Mouse (Mus musculus) lung, embryonic 15.5 days (tissue): ENCODE measurements around the gene Galp. TPM values are rescaled to one million over a fixed set of nuclear protein-coding genes. Genes with fewer than 3 reads are reported as not detected.
"Not testable (repeated sequence)": the region's sequence is repeated elsewhere in the genome, so short reads cannot be mapped to it uniquely, and the experiment has no call there.

Source experiments
- ATAC-seq: fragments of 200-750 bp; cut with Nextera tagmentation; 2 replicates; pipeline ENCODE4 v1.8.0; 2017; ENCODE audit warnings: moderate number of reproducible peaks, borderline replicate concordance; ENCODE audit not compliant: low FRiP score, low TSS enrichment; ENCODE audit errors: extremely low read depth
- H3K27ac ChIP-seq: fragments of 300-500 bp; sonication (generic); 2 replicates; pipeline ENCODE4 v1.5.1; 2015; ENCODE audit warnings: moderate library complexity, mild to moderate bottlenecking, inconsistent platforms
- H3K27me3 ChIP-seq: fragments of 300-500 bp; sonication (generic); 2 replicates; pipeline ENCODE4 v1.6.1; 2015; ENCODE audit warnings: inconsistent platforms
- H3K36me3 ChIP-seq: fragments of 300-500 bp; sonication (generic); 2 replicates; pipeline ENCODE4 v1.6.1; 2015; ENCODE audit warnings: inconsistent platforms
- H3K4me1 ChIP-seq: fragments of 300-500 bp; sonication (generic); 2 replicates; pipeline ENCODE4 v1.6.1; 2015; ENCODE audit warnings: inconsistent platforms
- H3K4me2 ChIP-seq: fragments of 300-500 bp; sonication (generic); 2 replicates; pipeline ENCODE4 v1.6.1; 2015; ENCODE audit warnings: inconsistent platforms, mild to moderate bottlenecking, moderate library complexity
- H3K4me3 ChIP-seq: fragments of 300-500 bp; sonication (generic); 2 replicates; pipeline ENCODE4 v1.5.1; 2015; ENCODE audit warnings: mild to moderate bottlenecking, inconsistent platforms
- H3K9ac ChIP-seq: fragments of 300-500 bp; sonication (generic); 2 replicates; pipeline ENCODE4 v1.6.1; 2015; ENCODE audit warnings: inconsistent platforms
- H3K9me3 ChIP-seq: fragments of 300-500 bp; sonication (generic); 2 replicates; pipeline ENCODE4 v1.6.1; 2016; ENCODE audit warnings: inconsistent platforms
- WGBS: fragments of 180-500 bp; shearing (Covaris S2); methylation state at CpG from one replicate; pipeline ENCODE4 v1.1.7; 2015; 5-methylcytosine and 5-hydroxymethylcytosine counted together
- polyA plus RNA-seq: library from polyadenylated mRNA; unstranded; fragments of >200 nt; fragmentation: Nextera tagmentation; extraction: Ambion mirVana; gene quantifications from 2 replicates; pipeline ENCODE4 v1.2.1, GENCODE M21; 2015

The Galp gene
- polyA plus RNA-seq, 1 experiment from 2014 or later = not detected

DNA sequence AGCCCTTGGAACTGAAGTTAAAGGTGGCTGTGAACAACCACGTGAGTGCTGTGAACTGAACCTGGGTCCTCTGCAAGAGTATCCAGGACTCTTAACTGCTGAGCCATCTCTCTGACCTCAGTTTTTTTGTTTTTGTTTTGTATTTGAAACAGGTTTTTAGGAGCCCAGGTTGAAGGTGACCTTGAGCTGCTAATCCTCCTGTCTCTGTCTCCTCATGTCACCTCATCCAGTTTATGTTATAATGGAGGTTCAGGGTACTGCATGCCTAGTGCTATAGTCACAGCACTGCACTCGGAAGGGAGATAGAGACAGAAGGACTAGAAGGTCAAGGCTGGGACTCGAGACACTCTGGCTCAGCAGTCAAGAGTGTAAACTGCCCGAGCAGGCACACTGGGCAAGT, 34.7 kb upstream of the Galp start:
- H3K4me2 ChIP-seq = no peak overlapping the region
- H3K9me3 ChIP-seq = no peaks in the 10 kb centered on the region
- WGBS = 66% methylated on average over 4 of the region's 4 CpGs
- H3K4me1 ChIP-seq = peaks cover 3% of the 10 kb centered on the region; the same call in 1 of the 2 replicates
- no peak for ATAC-seq
- H3K27ac ChIP-seq = no peak overlapping the region
- H3K9ac ChIP-seq = no peak overlapping the region
- no peak overlapping the region for H3K4me3 ChIP-seq
- no peaks in the 10 kb centered on the region for H3K36me3 ChIP-seq
- H3K27me3 ChIP-seq = no peaks in the 10 kb centered on the region

DNA sequence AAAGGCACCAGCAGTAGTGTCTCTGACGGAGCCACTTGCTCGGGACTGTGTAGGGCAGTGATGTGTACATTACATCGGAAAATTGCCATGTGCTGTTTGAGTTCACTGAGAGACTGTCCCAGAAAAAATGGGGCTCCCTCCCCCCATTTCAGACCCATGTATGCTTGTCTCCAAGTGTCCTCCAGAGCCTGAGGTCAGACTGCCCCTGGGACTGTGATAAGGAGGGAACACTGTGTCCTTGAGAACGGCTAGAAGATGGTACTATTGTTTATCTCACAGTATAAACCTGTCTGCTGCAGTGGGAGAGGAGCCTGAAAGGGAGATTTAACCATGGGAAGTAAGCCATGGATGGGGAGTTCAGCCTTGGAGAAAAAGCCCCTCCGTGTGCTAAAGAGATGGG, 32.2 kb upstream of the Galp start:
- Histone ChIP-seq H3K36me3 (no peaks in the 10 kb centered on the region), H3K27me3 (no peaks in the 10 kb centered on the region), H3K4me1 (no peaks in the 10 kb centered on the region), H3K9me3 (no peaks in the 10 kb centered on the region), H3K4me3 (no peak overlapping the region), H3K27ac (no peak overlapping the region), H3K9ac (no peak overlapping the region), H3K4me2 (no peak overlapping the region)
- WGBS = 45% methylated on average over 5 of the region's 5 CpGs
- no peak for ATAC-seq

GRCm38 (mm10) chr7:6169403-6169802, 27.5 kb upstream of the Galp start:
- ATAC-seq = no peak
- Histone ChIP-seq H3K4me2 (no peak overlapping the region), H3K4me1 (peaks cover 21% of the 10 kb centered on the region), H3K9ac (no peak overlapping the region), H3K4me3 (no peak overlapping the region), H3K36me3 (no peaks in the 10 kb centered on the region), H3K27ac (no peak overlapping the region), H3K27me3 (no peaks in the 10 kb centered on the region), H3K9me3 (no peaks in the 10 kb centered on the region)
- 44% methylated on average over 3 of the region's 3 CpGs for WGBS

DNA sequence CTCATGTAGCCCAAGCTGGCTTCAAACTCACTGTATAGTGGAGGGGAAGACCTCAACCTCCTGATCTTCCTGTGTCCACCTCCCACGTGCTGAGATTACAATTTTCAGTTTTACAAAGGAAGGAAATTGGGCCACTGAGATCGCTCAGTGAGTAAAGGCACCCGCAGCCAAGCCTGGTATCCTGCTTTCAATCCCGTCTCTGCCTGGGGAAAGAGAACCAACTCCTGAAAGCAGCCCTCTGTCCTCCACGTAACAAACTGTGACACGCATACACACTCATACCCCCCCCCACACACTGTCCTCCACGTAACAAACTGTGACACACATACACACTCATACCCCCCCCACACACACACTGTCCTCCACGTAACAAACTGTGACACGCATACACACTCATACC, 26.5 kb upstream of the Galp start:
- H3K27me3 ChIP-seq = no peaks in the 10 kb centered on the region
- no peaks in the 10 kb centered on the region for H3K9me3 ChIP-seq
- H3K27ac ChIP-seq = peak overlapping the region; percentile 66; the same call in 1 of the 2 replicates
- no peak overlapping the region; the same call in 1 of the 2 replicates for H3K4me2 ChIP-seq
- WGBS = 74% methylated on average over 9 of the region's 9 CpGs
- H3K9ac ChIP-seq = no peak overlapping the region
- no peak overlapping the region for H3K4me3 ChIP-seq
- H3K4me1 ChIP-seq = peaks cover 21% of the 10 kb centered on the region
- no peak for ATAC-seq
- H3K36me3 ChIP-seq = no peaks in the 10 kb centered on the region

DNA sequence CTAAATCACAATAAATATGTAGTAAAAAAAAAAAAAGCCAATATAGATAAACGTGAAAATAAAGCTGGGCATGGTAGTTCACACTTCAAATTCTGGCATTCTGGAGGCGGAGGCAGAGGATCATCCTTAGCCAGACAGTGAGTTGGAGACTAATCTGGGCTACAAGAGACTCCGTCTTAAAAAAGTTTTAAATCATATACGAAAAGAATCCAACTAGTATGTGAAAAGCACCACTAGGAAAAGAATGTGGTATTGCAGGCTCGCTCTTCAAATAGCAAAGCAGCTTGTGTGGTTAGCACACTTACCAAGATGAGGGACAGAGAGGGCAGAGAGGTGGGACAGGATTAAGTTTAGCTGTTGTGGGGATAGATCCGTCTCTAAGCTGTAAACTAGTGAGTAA, 26.0 kb upstream of the Galp start:
- Histone ChIP-seq H3K4me3 (peak overlapping the region; percentile 75), H3K27ac (peak overlapping the region; percentile 66), H3K4me1 (peaks cover 21% of the 10 kb centered on the region), H3K27me3 (no peaks in the 10 kb centered on the region), H3K9me3 (no peaks in the 10 kb centered on the region), H3K36me3 (no peaks in the 10 kb centered on the region), H3K9ac (peak overlapping the region; percentile 14; the same call in 1 of the 2 replicates), H3K4me2 (peak overlapping the region; percentile 74)
- ATAC-seq = no peak
- 35% methylated on average over 6 of the region's 6 CpGs for WGBS

GRCm38 (mm10) chr7:6171444-6172005, 25.4 kb upstream of the Galp start:
- H3K27me3 ChIP-seq = no peaks in the 10 kb centered on the region
- H3K4me2 ChIP-seq = peak overlapping the region; percentile 74
- no peaks in the 10 kb centered on the region for H3K36me3 ChIP-seq
- peak overlapping the region; percentile 14 for H3K9ac ChIP-seq
- peaks cover 21% of the 10 kb centered on the region for H3K4me1 ChIP-seq
- peak overlapping the region; percentile 75 for H3K4me3 ChIP-seq
- H3K9me3 ChIP-seq = no peaks in the 10 kb centered on the region
- WGBS = under 1% methylated on average over 24 of the region's 24 CpGs
- peak overlapping the region; percentile 66 for H3K27ac ChIP-seq
- peak; percentile 24 for ATAC-seq

- Histone ChIP-seq H3K36me3 (no peaks in the 10 kb centered on the region), H3K4me1 (peaks cover 21% of the 10 kb centered on the region), H3K4me2 (peak within 1 kb of the TSS; percentile 74), H3K9me3 (no peaks in the 10 kb centered on the region), H3K9ac (peak within 1 kb of the TSS; percentile 77), H3K27me3 (no peaks in the 10 kb centered on the region), H3K4me3 (peak within 1 kb of the TSS; percentile 75), H3K27ac (peak within 1 kb of the TSS; percentile 66)
- peak; percentile 98 for ATAC-seq
- WGBS = under 1% methylated on average over 37 of the region's 37 CpGs
Measured at GRCm38 (mm10) chr7:6172006-6172649, 24.8 kb upstream of the Galp start, which contains the start of gene Zfp444. Gene Zfp444 (plus strand): TSS chr7:6172226.

GRCm38 (mm10) chr7:6172674-6173244, 24.1 kb upstream of the Galp start:
- peak overlapping the region; percentile 77 for H3K9ac ChIP-seq
- H3K27me3 ChIP-seq = no peaks in the 10 kb centered on the region
- no peaks in the 10 kb centered on the region for H3K36me3 ChIP-seq
- H3K4me1 ChIP-seq = peaks cover 21% of the 10 kb centered on the region
- peak; percentile 37 for ATAC-seq
- peak overlapping the region; percentile 74 for H3K4me2 ChIP-seq
- under 1% methylated on average over 28 of the region's 28 CpGs for WGBS
- H3K4me3 ChIP-seq = peak overlapping the region; percentile 75
- H3K9me3 ChIP-seq = no peaks in the 10 kb centered on the region
- H3K27ac ChIP-seq = peak overlapping the region; percentile 64

DNA sequence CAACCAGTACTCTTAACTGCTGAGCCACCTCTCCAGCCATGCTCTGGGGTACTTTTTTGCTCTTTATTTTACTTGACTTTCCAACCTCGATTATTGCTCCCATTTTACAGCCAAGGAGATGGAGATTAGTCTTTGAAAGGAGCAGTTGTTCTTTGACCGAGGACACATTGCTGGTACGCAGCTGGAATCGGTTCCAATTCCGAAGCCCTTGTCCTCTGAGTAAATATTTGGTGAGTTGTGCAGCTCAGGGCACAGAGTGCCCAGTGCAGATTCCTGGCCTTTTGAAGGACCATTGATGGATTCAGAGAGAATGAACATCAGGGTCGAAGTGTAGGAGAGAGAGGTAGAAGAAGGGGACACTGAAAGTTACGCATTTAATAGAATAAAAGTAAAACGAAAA, 23.0 kb upstream of the Galp start:
- ATAC-seq = no peak
- Histone ChIP-seq H3K27me3 (no peaks in the 10 kb centered on the region), H3K4me3 (peak overlapping the region; percentile 75; the same call in 1 of the 2 replicates), H3K9ac (no peak overlapping the region), H3K27ac (no peak overlapping the region), H3K4me1 (peaks cover 21% of the 10 kb centered on the region), H3K36me3 (no peaks in the 10 kb centered on the region), H3K9me3 (no peaks in the 10 kb centered on the region), H3K4me2 (no peak overlapping the region)
- WGBS = 68% methylated on average over 8 of the region's 8 CpGs

DNA sequence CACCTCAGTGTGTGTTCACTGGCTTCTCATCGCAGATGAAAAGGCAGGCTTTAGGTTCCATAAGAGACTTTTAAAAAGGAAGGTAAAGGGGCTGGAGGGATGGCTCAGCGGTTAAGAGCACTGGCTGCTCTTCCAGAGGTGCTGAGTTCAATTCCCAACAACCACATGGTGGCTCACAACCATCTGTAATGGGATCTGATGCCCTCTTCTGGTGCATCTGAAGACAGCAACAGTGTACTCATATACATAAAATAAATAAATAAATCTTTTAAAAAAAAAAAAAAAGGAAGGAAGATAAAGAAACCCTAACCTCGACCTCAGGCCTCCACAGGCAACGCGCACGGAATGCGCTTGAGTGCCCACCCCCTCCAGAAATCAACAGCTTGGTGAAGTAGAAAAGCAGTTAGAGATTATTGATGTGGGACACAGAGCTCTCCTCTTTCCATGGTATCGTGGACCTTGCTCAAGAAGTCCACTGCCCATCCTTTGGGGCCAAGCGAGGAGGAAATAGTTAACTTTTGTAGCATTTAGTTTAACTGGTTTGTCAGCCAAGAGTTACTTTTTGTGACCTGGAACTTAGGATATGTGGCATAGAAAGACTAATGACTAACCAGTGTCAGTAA, 22.4 kb upstream of the Galp start:
- 75% methylated on average over 9 of the region's 9 CpGs for WGBS
- not testable (repeated sequence) for H3K36me3 ChIP-seq, H3K27me3 ChIP-seq, H3K27ac ChIP-seq, H3K9me3 ChIP-seq, ATAC-seq, H3K4me3 ChIP-seq, H3K9ac ChIP-seq, H3K4me2 ChIP-seq
- peaks cover 21% of the 10 kb centered on the region for H3K4me1 ChIP-seq

DNA sequence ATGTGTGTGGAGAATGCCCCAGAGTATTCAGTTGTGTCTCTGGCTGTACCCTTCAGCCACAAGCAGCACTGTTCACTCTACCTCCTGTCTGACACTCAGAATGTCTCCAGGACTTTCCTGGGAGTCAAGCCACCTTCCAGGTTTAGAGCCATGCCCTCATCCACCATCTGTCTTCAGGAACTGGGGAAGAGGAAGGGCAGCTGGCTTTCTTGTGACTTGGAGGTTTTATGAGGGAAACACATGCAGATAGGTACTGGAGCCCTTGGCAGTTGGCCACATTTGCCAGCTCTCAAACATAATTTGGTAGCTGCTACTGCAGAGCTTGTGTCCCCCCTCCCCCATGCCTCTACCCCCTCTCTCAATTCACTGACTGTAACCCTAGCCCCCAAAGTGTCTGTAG, 17.9 kb upstream of the Galp start:
- H3K9ac ChIP-seq = no peak overlapping the region
- no peak overlapping the region for H3K4me3 ChIP-seq
- H3K27ac ChIP-seq = no peak overlapping the region
- peaks cover 9% of the 10 kb centered on the region for H3K36me3 ChIP-seq
- H3K27me3 ChIP-seq = no peaks in the 10 kb centered on the region
- H3K4me1 ChIP-seq = peaks cover 2% of the 10 kb centered on the region
- no peak overlapping the region for H3K4me2 ChIP-seq
- ATAC-seq = no peak
- no peaks in the 10 kb centered on the region for H3K9me3 ChIP-seq

GRCm38 (mm10) chr7:6182882-6183281, 14.0 kb upstream of the Galp start:
- H3K4me3 ChIP-seq = no peak overlapping the region
- no peak overlapping the region for H3K9ac ChIP-seq
- H3K4me2 ChIP-seq = no peak overlapping the region
- peaks cover 41% of the 10 kb centered on the region for H3K36me3 ChIP-seq
- H3K9me3 ChIP-seq = no peaks in the 10 kb centered on the region
- no peaks in the 10 kb centered on the region for H3K4me1 ChIP-seq
- no peaks in the 10 kb centered on the region for H3K27me3 ChIP-seq
- ATAC-seq = no peak
- H3K27ac ChIP-seq = no peak overlapping the region
